Mouse (Mus musculus): Measurements from ENCODE around the gene Rtkn.

Rtkn gene

DNA sequence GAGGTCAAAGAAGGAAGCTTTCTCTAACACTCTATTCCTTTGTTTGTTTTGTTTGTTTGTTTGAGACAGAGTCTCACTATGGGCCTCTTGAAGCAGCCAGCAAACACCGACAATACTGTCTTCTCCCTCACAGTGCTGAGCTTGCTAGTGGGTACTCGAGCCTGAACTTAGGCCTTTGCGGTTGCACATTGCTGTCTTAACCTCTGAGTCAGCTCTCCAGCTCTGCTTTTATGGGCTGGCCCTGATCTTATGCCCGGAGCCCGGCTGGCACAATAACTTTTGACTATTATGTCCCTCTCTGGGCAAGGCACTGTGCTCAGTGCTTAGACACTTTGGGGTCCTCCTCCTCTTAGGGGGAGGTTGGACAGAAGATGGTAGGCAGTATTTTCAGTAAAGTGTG lies 34.6 kb downstream of the Rtkn start:
- no peak for DNase-seq (ENCODE audit: extremely low spot score, low read depth, low spot score)

DNA sequence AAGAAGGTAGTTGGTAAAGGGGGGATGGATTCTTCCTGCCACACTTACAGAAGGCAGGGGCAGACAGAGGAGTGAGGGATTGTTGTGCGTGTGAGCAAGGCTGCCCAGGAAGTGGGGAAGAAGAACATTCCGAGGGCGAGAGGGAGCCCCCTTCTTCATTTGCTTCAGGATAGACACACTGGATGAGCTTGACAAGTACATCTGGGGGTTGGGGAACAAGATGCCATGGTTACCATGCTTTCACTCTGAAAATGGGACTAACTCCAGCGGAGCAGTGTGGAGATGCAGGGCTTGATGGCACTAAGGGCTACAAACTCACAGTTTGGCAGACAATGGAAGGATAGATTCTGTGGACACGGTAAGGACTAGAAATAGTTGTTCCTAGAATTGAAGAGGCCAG lies 35.8 kb downstream of the Rtkn start:
- DNase-seq (ENCODE audit: extremely low spot score, low read depth, low spot score): no peak

DNA sequence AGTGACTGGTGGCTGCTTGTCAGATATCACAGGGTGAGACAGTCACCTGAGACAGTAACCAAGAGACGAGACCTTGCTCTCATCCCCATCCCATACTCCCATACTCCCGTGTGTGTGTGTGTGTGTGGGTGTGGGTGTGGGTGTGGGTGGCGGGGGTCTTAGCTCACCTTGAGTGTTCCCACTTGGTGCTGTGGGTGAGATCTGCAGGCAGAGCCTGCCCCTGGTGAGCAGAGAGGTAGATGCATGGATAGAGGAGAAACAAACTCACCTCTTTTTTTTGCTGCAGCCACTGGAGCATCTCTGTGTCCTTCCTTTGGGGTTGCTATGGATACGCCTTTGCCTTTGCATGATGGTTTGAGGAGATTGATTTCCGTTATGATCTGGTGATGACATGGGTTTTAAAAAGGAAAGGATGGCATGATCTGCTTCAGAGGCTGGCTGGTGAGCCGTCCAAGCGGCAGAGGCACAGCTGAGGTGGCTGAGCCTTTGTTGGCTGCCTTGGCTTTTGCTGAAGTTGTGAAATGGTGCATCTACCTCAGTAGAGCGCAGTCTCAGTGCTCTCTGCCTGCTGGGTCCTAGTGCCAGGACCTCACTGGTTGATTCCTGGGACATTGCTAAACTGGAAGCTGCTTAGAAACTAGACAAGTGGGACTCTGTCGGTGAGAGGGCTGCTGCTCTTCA lies 37.1 kb downstream of the Rtkn start:
- DNase-seq (ENCODE audit: extremely low spot score, low read depth, low spot score): no peak

DNA sequence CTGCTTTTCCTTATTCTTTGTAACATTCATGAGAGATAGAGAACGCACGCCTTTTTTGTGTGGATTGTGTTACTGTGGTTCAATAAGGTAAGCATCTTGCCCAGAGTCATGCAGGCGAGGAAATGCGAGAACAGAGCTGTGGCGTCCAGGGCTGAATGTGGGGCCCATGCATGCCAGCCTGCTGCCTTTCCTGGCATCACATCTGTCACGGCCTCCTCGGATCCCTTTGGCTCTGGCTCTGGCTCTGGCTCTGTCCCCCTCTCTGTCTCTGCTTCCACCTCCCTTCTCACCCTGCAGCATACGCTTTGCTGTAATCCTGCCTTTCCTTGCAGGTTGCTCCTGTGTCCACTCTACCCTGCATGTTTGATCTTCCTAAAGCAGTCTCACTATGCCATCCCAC lies 40.7 kb downstream of the Rtkn start:
- DNase-seq (ENCODE audit: extremely low spot score, low read depth, low spot score): no peak

DNA sequence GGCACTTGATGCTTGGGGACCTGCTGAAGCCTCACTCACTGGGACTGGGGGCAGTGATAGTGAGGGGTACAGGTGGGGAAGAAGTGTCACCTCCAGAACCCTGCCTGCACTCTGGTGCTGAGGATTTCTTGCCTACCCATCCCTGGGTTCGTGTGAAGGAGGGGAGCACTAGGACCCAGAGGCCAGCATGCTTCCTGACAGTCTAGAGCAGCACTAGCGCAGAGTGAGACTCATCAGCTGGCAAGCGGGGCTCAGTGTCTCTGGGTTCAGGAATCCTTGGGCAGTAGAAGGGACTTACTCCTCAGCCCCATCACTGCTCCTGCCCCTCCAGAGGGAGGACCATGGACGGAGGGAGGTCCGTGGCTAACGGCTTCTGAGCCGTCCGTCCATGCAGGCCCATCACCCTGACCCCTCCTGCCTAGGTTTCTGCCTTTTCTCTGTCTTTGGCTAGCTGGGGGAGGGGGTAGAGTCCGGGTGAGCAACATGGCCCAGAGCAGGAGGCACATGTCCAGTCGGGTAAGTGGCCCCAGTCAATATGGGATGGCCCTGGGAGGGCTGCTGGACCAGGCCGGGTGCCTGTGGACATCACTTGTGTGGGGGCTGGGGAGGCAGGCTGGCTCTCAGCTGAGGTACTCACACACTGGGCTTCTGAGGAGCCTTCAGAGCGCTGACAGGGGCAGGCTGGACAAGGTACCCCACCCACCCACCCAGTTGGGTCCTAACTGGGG lies 44.3 kb downstream of the Rtkn start:
- DNase-seq (ENCODE audit: extremely low spot score, low read depth, low spot score): no peak

DNA sequence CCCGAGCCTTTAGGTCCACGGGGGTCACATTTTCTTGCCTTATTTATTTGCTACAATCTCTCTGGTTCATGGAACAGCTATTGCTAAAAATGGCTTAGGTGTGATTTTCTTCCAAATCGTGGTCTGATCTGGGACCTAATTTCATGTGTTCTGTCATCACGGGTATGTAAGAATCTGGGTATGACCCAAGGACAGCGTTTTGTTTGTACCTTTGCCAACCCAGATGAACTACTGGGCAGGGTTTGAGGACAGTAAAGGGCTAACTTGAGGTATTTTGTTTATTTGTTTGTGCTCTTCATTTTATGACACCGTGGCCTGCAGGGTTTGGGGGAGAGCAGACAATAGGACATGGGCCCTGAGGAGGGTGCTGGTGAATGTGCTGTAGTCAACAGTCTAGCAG lies 45.3 kb downstream of the Rtkn start:
- no peak for DNase-seq (ENCODE audit: extremely low spot score, low read depth, low spot score)

DNA sequence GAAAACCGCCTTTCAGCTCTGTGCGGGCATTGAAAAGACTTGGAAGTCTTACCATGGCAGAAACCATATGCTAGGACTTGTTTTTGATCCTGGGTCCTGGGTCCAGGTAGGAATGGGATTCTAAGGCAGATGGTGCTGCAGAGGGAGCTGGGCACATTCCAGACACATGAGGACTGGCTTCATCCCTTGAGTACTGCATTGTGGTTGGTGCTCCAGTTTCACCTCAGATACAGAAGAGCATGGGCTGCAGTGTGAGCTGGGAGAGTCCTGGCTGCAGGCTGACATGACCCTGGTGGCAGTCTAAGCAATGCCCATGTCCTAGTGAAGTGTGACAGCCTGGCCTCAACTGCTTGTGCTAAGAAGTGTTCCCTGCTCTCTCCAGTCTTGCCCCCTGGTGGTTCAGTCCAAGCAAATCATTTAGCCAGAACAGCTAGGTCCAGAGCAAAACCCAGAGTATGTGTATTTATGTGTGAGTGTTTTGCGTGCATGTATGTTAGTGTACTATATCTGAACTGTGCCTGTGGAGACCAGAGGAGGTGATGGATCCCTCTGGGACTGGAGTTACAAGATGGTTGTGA lies 49.7 kb downstream of the Rtkn start:
- DNase-seq (ENCODE audit: extremely low spot score, low read depth, low spot score): no peak

DNA sequence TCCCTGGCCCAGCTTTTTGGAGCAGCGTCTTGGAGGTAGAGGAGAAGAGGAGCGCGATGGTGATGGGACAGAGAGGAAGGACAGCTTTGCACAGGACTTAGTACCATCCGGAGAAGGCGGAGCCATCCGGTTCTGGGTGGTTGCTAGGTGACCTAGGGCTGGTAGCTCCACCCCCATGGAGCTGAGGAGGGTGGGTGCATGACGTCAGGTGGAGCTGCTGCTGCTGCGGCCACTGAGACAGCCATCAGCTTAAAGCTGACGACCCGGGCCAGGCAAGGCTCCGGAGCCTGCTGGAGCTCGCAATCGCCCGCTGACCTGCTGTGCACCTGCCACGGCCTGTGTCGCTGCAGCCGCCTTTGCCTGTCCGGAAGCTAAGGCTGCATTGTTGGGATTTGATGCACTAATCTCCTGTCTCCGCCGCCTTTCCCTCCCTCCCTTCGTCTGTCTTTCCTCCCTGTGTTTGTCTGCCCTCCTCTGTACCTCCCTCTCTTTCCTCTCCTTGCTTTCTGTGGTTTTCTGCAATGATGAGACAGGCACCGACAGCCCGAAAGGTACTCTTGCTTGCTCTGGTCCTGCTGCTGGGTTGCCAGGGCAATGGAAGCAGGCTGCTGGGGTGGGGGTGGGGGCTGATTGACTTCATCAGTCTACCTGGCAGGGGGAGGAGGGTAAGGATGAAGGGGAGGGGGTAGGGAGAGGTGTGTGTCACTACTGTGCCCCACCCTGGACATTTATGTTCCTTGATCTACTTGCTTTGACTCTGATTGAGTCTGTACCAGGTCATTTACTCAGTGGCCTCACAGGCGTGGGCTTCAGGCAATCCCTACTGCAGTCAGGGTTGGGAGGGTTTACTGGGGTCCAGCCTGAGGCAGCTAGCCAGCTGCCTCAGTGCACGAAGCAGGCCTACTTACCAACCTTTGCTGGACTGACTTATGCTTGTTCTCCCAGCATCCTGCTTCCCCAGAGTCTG lies 50.9 kb downstream of the Rtkn start:
- peak; percentile 42 for DNase-seq (ENCODE audit: extremely low spot score, low read depth, low spot score)

DNA sequence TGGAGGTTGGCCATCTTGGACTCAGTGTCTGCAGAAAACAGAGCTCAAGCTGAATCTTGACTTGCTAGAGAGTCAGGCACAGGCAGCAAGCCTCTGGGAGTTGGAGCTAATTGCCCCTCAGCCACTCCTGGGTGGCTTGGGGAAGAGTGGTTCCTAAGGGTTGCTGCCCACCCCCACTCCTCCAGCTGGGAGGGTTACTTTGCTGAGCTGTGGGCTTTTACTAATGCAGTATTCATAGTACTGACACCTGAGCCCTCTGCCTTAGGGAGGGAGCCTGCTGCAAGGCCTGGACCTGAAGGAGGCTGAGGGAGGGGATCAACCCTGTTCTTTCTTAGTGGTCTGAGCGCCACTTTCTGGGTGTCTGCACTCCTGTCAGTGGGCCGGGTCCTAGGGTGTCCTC lies 51.7 kb downstream of the Rtkn start:
- no peak for DNase-seq (ENCODE audit: extremely low spot score, low read depth, low spot score)

DNA sequence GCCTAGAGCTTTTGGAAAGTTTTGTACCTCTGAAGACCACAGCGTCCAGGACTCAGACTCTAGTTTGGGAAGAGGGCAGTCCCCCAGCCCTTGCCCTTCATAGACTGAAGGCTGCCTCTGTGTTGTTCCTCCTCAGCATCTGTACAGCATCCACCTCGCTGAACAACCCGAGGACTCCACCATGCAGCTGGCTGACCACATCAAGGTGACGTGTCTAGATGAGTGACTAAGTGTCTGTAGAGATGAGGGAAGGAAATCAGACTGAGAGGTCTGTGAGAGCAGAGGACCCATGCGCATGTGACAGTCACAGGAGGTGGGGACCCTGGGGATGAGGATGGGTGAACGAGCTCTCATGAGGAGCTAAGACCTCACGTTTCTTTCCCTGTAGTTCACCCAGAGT lies 58.3 kb downstream of the Rtkn start:
- DNase-seq (ENCODE audit: extremely low spot score, low read depth, low spot score): no peak

DNA sequence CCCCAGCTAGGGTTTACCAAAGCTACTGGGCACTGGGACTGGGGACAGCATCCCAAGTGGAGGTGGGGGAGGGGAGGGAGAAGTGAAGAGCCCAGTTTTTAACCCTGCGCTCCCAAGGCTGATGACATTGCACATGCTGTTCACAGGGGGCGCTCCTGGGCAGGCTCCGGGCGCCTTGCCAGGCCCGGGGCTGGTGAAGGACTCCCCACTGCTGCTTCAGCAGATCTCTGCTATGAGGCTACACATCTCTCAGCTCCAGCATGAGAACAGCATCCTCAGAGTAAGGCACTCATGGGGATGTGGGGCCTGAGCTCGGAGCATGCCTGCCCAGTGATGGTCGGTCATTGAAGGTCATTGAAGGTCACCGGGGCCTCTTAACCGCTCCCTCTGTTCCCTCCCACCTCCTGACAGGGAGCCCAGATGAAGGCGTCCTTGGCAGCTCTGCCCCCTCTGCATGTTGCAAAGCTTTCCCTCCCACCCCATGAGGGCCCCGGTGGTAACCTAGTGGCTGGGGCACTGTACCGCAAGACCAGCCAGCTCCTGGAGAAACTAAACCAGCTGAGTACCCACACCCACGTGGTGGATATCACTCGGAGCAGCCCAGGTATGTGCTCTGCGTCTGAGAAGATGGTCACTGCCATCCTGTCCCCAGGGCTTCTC lies 62.2 kb downstream of the Rtkn start:
- DNase-seq (ENCODE audit: extremely low spot score, low read depth, low spot score): no peak

All from hindlimb bud, embryonic 11.5 days (tissue).